Mouse (Mus musculus) R1 (cell line): ENCODE data around the gene Timm10b.

Experiments used
- DNase-seq: peaks from one replicate; pipeline ENCODE4 v3.0.0-alpha.2; 2018; ENCODE audit warnings: low read depth, low spot score

The Timm10b gene

GRCm38 (mm10) chr7:105640894-105641255 lies 1.0 kb downstream of the Timm10b start:
- DNase-seq: peak; percentile 49

GRCm38 (mm10) chr7:105641936-105642335 lies 2.1 kb downstream of the Timm10b start:
- no peak for DNase-seq

- peak; percentile 92 for DNase-seq
Measured at GRCm38 (mm10) chr7:105650639-105651435, 11.0 kb downstream of the Timm10b start, which contains the start of gene Dnhd1. Gene Dnhd1, plus strand, starts transcription at chr7:105650827.

- DNase-seq: peak; percentile 80
Measured at GRCm38 (mm10) chr7:105685541-105686197, 45.8 kb downstream of the Timm10b start.

- no peak for DNase-seq
Measured at GRCm38 (mm10) chr7:105690875-105691274, 51.0 kb downstream of the Timm10b start.
